Mouse (Mus musculus): ENCODE data around the gene Pgpep1.

Gene Pgpep1

DNA sequence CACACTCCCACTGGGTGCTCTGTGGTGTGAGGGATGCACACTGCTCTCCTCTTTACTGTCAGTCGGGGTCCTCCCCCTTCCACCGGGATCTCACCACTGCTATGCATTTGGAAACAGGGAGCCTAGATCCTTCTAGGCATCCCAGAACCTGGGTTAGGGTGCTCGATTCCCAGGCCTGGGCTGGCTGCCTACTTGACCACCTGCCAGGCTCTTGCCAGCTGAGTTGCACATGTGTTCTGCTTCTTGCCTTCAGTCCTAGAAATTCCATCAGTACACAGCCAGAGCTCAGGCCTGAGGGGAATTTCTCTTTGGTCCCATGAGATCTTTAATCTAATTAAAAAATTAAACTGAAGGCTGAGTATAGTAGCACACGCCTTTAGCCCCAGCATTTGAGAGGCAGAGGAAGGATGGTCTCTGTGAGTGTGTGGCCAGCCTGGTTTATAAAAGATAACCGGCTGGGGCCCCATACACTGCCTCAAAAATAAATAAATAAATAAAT, 29.8 kb upstream of the Pgpep1 start:
- no peak for DNase-seq (ENCODE audit: low spot score)

DNA sequence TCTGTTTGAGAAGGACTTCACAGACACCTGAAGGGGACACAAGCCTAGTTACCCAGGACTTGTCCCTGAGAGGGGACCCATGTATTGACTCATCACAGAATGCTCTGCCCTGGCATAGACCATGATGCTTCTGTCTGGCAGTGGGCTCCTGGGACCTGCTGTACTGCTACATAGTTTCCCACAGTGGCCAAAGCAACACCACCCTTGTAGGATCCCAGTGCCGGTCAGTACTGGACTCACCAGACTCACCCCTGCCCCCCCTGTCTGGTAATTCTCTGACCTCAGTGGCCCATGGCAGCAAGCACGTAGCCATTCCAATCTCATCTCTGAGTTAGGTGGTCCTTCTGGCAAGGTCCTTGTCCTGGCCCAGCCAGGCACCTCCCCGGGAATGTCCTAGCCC, 27.9 kb upstream of the Pgpep1 start:
- no peak for DNase-seq (ENCODE audit: low spot score)

DNA sequence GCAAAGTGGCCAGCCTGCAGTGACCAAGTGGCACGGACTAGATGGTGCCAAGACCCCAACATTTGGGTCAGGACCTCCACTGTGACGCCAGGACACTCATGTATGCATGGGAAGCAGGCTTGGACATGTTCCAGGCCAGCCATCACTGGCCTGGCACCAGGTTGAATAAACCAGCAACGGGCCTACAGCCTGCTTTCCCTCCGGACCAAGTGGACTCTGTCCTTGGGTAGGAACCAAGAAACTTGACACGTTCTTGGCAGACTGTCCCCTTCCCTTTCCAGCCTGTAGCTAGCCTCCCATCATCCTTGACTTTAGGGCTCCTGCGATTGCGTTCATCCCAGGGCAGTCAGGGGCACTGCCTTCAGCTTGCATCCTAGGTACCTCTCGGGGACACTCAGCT, 27.4 kb upstream of the Pgpep1 start:
- peak; percentile 68 for DNase-seq (ENCODE audit: low spot score)

DNA sequence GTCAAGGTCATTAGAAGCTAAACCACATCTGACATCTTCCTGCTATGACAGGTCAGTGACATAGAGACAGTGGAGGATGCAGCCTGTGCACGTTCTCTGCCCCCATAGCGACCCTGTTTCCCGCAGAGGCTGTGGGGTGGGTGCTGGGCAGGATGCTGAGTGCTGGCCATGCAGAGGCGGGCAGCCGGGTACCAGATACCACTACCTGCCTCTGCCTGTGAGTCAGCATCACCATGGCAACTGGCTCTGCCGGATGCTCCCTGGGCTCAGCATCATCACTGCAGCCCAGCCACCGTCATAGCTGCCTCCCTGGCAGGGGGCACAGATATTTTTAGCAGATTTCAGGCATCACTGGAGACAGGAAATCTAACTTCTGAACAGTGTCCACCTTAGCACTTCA, 24.1 kb upstream of the Pgpep1 start:
- DNase-seq (ENCODE audit: low spot score): no peak

DNA sequence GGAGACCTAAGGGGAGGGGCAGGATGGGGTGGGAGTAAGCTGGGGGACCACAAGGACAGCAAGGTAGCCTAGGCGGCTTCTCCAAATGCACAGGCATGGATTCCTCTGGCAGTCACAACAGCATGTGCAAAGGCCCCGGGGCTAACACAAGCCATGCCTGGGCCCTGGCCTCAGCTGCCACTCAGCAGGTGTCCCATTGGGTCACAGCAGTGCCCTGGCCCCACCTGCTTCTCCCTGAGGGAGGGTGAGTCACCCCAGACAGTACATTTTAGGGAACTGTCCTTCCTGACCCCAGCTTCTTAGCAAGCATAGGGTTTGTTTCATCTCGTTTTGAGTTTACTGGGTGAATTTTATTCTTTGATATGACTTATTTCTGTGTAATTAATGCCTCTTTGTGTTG, 22.5 kb upstream of the Pgpep1 start:
- no peak for DNase-seq (ENCODE audit: low spot score)

DNA sequence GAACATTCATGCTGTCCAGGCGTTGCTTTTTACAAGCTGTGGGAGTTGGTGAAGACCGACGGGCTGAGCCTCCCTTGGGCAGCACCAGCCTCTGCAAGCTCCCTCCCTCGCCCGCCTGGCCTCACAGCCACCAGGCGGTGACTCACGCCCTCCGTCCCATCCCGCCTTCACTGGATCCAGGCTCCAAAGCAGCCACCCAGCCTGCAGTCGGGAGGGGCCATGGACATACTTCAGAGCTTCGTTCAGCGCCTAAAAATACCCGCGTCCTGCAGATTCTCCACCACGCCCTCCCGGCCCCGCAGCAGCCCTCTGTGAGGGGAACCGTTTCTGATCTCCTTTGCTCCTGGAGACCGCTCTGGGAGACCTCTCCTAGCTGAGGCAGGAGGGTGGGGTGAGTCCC, 22.0 kb upstream of the Pgpep1 start:
- peak; percentile 69 for DNase-seq (ENCODE audit: low spot score)

DNA sequence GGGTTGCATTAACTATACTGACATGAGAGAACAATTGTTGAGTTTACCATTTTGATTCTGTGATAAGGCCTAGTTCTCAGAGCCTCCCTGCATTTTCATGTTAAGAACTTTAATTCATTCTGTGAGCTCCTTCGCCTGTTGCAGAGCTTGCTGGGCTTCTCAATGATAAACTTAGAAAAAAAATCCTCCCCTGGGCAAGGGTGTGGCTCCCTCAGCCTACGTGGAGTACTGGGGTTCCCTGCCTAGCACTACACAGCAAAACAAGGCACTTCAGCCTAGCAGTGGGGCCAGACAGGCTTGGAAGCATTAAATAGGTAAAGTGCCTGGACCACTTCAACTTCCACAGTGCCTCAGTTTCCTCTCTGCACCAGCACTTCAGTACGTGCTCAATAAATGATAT, 21.2 kb upstream of the Pgpep1 start:
- DNase-seq (ENCODE audit: low spot score): no peak

DNA sequence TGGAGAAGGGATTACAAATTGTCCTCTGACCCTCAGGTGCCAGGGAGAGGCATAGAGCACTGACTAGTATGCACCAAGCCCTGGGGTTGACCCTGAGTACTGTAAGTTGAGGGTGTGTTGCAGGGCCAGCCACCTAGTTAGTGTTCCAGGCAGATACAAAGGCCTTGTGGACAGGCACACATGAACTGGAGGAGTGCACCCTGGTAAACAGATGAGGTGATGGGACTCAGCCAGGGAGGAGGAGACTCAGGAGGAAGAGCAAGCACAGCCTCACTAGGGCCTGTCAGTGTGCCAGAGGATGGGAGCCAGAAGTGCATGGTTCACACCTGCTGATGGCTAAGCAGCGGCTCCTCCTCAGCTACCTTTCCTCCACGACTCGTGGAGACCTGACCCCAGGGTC, 19.9 kb upstream of the Pgpep1 start:
- DNase-seq (ENCODE audit: low spot score): peak; percentile 51

DNA sequence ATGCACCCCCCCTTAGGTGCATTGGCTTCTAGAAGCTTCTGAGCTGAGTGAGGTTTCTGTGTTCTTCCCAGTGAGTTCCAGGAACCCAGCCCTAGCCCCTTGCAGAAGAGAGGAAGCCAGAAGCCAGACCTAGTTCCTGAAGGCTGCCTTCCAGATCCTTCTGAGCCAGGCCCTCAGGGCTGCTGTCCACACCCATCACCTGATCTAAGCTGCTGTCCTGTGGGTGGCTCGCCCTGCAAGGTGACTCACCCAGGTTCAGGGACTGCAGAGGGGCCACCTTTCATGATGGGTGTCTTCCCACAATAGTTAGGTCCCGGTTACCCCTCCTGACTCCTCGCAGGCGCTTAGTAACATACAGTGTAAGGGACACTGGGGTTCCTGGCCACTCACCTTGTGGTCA, 19.2 kb upstream of the Pgpep1 start:
- no peak for DNase-seq (ENCODE audit: low spot score)

DNA sequence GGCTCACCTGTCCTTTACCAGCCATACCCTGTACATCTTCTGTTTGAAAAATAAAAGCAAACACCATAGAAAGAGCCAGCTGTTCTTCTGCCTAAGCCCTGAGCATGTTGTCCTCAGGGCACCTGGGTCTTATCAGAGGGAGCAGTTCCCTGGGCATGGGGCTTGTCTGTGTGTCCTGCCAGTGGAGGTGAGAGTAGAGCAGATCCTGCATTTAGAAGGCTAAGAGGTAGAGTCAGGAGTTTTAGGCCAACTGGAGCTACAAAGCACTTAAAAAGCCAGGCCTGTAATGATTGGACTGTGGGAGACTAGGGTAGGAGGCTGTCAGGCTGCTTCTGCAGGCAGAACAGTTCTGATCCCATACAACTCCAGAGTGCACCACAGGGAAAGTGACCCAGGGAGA, 18.5 kb upstream of the Pgpep1 start:
- no peak for DNase-seq (ENCODE audit: low spot score)

DNA sequence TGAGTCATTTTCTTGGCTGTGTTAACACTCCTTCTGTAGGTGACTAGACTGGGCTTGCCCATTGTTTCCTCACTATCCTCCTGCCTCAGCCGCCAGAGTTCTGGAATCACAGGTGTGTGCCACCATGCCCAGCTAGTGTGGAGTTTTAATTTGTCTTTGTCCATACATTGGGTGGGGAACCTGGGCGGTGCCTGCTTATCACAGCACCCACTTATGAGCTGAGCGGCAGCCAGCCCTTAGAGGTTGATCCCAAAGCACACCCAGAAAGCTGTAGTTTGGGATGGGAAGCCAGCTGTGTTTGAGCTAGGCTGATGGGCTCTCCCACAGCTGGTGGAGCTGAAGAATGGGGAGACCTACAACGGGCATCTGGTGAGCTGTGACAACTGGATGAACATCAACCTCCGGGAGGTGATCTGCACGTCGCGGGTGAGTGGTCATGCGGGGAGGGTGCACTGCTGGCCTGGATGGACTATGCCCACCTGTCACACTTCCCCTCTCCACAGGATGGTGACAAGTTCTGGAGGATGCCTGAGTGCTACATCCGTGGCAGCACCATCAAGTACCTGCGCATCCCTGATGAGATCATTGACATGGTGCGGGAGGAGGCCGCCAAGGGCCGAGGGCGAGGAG, 17.4 kb upstream of the Pgpep1 start:
- DNase-seq (ENCODE audit: low spot score): no peak

DNA sequence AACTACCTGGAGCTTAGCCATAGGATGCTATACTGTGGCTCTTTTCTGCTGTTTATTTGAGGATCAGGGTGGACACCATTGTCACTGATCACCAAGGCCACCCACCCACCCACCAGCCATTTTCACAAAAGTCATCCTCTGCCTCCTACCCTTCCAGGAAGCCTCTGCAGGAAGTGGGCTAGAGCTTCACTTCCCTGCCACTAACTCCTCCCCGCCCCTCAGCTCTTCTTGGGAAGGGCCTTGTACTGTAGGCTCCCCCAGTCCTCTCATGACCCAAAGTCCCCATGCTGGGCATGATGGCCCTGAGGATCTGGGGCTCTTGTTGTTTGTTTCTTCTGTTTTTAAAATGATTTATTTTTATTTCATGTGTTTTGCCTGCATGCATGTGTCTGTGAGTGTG, 15.1 kb upstream of the Pgpep1 start:
- DNase-seq (ENCODE audit: low spot score): no peak

DNA sequence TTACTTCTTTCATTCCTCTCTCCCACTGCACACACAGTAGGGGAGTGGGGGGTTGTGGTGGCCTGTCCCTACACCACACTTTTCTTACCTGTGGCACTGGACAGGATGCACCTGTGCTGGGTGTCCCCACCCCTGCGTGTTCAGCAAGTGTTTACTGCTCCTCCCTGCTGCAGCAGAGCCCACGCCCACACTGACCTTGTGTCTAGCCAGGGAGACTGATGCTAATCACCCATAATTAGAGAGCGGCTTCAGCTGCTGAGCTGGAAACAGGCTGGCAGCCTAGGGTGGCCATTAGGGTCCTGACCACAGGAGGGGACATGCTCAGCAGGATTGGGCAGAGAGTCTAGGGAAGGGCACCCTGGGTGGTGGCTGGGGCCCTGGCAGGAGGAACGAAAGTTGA, 14.5 kb upstream of the Pgpep1 start:
- no peak for DNase-seq (ENCODE audit: low spot score)

DNA sequence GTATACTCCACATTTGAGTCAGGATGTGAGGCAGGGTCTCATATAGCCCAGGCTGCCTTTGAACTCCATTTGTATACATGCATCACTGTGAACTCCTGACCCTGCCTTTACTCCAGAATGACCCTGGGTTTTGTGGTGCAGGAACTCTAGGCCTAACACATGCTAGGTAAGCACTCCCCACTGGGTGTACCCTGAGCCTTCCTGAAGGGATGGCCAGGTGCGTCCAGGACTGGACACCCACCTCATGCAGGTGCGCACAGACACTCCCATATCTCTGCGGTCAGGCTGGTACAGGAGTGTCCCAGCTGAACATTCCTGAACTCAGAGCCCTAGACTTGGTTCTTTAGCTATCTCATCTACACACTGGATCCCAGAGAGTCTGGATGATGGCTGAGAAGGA, 13.9 kb upstream of the Pgpep1 start:
- no peak for DNase-seq (ENCODE audit: low spot score)

DNA sequence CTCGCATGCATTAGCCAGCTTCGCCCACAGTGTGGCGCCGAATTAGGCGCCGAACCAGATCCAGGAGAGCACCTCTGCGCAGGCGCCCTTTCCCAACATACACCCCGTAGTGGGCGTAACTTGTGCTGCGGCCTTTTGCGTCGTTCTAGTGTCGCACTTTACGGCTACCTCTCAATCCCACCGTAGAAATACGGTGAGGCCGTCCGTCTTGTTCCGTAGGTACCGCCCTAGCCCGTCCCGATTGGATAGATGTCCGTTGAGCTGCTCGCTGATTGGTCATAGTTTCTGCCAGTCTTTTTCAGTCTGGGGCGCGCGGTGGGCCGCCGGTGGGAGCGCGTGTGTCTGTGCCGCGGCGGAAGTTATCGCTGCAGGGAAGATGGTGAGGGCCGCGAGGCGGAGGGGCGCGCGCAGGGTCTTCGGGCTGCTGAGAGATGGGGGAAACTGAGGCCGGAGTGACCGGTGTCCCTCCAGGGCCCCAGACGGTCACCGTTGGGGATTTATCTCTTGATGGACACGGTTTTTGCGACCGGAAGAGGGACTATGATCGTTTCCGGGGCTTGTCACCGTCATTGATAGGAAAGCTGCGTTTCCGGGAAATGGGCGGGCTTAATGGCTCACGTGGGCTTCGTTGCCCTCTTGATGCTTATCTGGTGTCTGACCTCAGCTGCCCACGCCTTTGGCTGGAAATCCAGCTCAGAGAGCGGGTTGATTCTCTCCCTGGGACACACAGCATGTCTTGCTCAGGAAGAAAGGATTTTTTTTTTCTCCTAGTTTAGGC, 13.1 kb upstream of the Pgpep1 start, which contains the start of gene Lsm4:
Lsm4 (plus strand) TSS at position 170 of the 778 bp plus-strand sequence.
- peak; percentile 97 for DNase-seq (ENCODE audit: low spot score)

DNA sequence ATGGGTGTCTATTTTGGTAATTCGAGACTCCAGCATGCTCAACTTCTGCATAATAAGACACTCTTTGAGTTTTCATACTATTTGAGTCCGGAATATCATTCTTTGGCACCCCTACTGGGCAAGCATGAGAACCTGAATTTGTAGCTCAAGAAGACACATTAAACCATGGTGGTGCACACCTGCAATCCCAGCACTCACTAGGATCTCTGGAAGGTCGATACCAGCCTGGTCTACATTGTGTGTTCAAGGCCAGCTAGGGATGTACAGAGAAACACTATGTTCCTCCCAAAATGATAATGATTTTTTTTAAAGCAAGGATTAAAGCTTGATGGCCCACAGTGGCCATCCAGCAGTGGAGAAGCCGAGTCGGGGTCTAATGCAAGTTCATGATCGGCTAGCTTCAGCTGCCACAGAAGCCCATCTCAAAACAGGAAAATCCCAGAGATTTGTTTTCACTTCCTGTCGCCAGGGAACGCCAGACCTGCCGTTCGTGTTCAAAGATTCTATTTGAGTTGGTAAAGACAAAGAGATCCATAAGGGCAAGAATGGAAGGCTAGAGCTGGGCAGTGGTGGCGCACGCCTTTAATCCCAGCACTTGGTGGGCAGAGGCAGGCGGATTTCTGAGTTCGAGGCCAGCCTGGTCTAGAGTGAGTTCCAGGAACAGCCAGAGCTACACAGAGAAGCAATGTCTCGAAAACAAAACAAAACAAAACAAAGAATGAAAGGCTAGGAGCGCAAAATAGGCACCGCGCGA, 12.3 kb upstream of the Pgpep1 start:
- DNase-seq (ENCODE audit: low spot score): no peak

DNA sequence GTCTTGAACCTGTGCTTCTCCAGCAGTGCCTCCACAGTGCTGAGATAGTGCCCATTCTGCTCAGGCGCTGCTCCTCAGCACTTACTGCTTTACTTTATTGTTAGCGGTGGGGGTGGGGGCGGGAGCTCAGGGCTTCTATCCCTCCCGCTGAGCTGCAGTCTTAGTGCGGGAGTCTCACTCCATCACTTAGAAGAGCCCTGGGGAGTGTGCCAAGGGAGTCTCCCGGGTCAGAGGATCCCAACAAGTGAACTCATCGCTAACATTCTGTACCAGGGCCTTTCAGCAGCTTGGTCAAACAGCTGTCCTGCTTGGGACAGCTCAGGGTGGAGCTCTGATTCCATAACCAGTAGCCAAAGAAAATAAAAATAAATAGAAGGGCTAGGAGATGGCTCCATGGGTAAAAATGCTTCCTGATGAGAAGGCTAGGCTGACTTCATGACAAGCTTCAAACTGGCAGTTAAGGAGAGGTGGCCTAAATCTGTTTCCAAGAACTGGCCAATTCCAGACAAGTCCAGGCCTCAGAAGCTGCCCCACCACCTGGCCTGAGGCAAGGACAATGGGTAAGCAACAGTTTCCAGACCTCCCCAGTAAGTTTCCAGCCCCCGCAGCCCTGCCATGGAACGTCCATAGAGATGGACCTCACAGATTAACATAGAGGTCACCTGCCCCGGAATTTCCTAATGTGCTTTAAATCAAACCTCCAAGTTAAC, 11.6 kb upstream of the Pgpep1 start:
- no peak for DNase-seq (ENCODE audit: low spot score)

DNA sequence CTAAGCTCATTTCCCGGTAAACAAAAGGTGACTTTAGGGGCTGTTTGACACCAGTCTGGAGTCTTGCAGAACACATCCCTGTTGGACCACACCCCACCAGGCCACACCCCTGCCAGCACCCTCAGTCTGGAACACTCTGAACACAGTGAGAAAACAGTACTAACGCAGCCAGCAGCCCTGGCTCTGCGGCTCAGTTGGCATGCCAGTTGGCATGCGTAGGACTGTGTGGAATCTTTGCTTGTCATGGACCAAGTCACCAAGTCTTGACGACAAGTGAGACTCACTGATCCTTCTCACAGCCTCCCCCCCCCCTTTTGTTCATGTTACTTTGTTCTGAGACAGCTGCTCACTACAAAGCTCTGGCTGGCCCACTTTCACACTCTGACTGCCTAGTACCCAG, 6.9 kb upstream of the Pgpep1 start:
- no peak for DNase-seq (ENCODE audit: low spot score)

DNA sequence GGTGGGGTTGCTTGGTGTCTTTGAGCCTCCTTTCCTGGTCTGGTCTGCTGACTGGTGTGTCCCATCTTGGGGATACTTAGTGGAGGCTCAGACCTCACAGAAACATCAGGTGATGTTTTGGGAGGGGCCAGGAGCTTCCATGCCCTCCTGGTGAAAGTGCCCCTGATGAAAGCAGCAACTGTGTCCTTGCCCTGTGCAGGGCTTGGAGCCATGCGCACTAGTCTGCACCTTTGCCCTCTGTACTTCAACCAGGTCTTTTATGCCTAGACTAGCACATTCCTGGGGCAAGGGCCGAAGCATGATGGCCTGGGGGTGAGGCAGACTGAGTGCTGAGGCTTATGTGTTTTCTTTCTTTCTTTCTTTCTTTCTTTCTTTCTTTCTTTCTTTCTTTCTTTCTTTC, 5.4 kb upstream of the Pgpep1 start:
- no peak for DNase-seq (ENCODE audit: low spot score)

DNA sequence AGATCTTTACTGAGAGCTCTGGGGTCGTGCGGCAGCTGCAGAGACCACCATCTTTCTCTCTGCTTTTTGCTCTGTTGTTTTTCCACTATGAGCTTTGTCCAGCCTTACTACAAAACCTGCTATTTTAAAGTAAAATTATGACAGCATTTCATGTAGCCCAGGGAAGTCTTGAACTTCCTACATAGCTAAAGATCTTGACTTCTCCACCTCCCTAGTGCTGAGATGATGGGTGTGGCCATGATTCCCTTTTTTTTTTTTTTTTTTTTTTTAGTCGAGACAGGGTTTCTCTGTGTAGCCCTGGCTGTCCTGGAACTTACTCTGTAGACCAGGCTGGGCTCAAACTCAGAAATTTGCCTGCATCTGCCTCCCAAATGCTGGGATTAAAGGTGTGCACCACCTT, 4.4 kb upstream of the Pgpep1 start:
- DNase-seq (ENCODE audit: low spot score): no peak

DNA sequence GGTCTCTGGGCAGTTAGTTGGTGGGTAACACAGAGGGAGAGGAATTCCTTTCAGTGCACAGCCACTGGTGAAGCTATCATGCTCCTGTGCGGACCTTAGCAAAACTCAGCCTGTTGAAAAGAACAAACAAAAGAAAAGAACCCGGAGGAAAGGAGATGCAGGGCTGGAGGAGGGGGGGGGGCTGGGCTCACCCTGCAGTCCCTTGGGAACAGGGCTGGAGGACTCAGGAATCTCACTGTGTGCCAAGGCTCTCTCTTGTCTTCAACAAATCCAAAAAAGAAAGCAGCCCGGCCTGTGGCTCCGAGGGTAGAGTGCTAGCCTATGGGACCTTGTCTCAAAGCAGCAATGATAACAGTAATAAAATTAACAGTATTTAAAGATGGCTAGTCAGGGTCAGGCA, 3.5 kb upstream of the Pgpep1 start:
- DNase-seq (ENCODE audit: low spot score): no peak

DNA sequence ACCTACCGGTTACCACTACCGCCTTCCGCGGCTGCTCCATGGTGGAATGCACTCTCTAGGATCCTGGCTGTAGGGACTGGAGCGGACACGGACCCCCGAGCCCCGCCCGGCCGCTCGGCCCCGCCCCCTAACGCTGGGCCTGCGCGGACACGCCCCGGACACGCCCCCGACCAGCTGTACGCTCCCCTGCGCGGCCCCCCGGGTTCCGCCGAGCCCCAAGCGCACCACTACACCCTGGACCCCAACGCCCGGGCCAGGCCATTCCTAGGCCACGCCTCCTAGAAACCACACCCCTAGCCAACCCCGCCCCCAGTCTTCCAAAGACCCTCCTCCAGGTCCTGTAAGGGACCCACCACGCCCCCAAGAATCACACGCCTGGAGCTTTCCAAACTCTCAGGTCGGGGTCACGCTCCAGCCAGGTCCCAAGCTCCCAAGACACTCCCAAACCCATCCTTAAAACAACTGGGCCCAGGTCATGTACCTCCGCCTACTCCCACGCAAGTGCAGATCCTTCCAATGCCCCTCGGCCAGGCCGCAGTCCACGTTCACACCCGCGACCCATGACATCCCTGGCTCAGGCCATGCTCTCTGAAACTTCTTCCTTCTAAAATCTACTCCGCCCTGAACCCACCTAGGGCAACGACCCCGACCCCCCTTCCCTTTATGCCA, 450 bp downstream of the Pgpep1 start:
- peak; percentile 91 for DNase-seq (ENCODE audit: low spot score)
